Mouse (Mus musculus): ENCODE data around the gene Syt7. TPM values are rescaled to one million over a fixed set of nuclear protein-coding genes. Genes with fewer than 3 reads are reported as not detected.

Gene Syt7
- polyA plus RNA-seq, 1 experiment: 0.37 TPM

DNA sequence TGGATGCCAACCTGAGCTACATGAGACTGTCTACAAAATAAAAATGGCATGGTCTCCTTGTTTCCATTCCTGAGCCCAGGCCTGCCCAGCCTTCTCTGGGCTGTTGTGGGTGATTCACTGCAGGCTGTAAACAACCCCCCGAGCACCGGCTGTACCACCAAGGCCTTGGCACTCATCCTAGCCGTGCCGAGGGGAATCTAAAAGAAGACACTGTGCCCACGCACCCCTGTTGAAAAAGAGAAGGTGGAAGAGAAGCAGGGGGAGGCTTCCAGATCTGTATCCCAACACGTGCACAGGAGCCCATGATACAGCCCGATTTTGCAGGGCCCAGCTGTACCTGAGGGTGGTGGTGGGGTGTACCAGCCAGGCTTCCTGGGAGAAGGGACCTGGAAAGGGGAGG is 21.1 kb upstream of the Syt7 start:
- no peak overlapping the region for H3K27ac ChIP-seq (ENCODE audit: control insufficient read depth, insufficient read depth, low read depth, low read length, poor library complexity)
- no peak for TF ChIP-seq POLR2A (IDR thresholded peaks at IDR 0.05; ENCODE audit: borderline replicate concordance, control insufficient read depth, low read depth, low read length)
- no peak for TF ChIP-seq CTCF (IDR thresholded peaks at IDR 0.05; ENCODE audit: control insufficient read depth, insufficient read depth, low read length)
- WGBS: 68% methylated on average over 7 of the region's 7 CpGs
- H3K4me1 ChIP-seq (ENCODE audit: control insufficient read depth, insufficient read depth, low read length): no peaks in the 10 kb centered on the region
- no peak overlapping the region for H3K4me3 ChIP-seq (replicated peaks; ENCODE audit: control insufficient read depth, low read depth, low read length)

DNA sequence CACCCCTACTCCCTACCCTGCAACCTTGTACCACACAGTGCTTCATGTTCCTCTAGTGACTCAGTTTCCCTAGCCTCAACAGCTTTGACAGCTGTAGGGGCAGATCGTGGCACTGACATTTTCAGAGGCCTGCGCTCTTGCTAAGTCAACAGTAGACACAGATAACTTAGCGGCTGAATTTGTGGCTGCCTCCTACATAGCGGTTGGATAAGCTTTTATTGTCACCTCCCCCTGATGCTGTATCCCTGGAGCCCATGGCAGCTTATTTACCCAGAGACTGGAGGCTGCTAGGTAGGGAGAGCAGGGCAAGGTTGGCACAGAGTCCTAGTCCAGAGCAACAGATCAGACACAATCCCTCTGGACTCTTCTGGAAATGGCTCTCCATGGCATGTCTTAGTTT is 19.0 kb upstream of the Syt7 start:
- WGBS: 76% methylated on average over 4 of the region's 4 CpGs
- H3K4me3 ChIP-seq (replicated peaks; ENCODE audit: control insufficient read depth, low read depth, low read length): no peak overlapping the region
- no peaks in the 10 kb centered on the region for H3K4me1 ChIP-seq (ENCODE audit: control insufficient read depth, insufficient read depth, low read length)
- no peak overlapping the region for H3K27ac ChIP-seq (ENCODE audit: control insufficient read depth, insufficient read depth, low read depth, low read length, poor library complexity)
- TF ChIP-seq POLR2A (IDR thresholded peaks at IDR 0.05; ENCODE audit: borderline replicate concordance, control insufficient read depth, low read depth, low read length) (no peak), CTCF (IDR thresholded peaks at IDR 0.05; ENCODE audit: control insufficient read depth, insufficient read depth, low read length) (no peak)

DNA sequence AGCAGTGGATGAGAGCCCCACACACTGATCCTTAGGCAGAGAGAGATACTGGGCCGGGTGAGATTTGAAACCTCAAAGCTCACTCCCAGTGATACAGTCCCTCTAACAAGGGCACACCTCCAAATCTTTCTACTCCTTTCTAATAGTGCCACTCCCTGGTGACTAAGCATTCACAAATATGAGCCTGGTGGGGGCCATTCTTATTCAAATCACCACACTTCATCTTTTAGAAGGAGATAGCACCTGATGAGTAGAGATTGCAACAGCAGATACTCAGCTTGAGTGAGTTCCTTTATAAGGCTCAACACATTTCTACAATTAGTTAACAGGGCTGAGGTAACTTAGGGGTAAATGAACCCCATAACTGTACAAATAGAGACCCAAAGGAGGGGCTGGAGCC is 15.7 kb upstream of the Syt7 start:
- H3K27ac ChIP-seq (ENCODE audit: control insufficient read depth, insufficient read depth, low read depth, low read length, poor library complexity): no peak overlapping the region
- TF ChIP-seq POLR2A (IDR thresholded peaks at IDR 0.05; ENCODE audit: borderline replicate concordance, control insufficient read depth, low read depth, low read length): no peak
- no peaks in the 10 kb centered on the region; the same call in 1 of the 2 replicates for H3K4me1 ChIP-seq (ENCODE audit: control insufficient read depth, insufficient read depth, low read length)
- no peak overlapping the region for H3K4me3 ChIP-seq (replicated peaks; ENCODE audit: control insufficient read depth, low read depth, low read length)
- WGBS: 68% methylated on average over 1 of the region's 1 CpGs

DNA sequence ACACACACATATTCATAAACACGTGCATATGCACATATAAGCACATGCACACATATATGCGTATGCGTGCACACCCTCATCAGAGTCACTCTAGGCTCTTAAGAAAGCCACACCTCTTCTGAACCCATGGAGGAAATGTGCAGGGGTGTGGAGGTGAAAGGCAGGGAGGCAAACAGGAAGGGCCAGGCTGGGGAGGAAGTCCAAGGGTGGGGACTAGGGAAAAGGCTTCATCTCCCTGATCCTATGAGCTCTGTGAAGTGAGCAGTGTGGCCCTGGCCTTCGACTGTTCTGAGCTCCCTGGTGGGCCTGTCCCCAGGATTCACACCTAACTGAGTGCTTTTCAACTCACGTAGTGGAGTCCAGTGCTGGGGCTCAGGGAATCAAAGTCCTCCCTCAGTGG is 13.6 kb upstream of the Syt7 start:
- 47% methylated on average over 5 of the region's 5 CpGs for WGBS
- Histone ChIP-seq H3K27ac (ENCODE audit: control insufficient read depth, insufficient read depth, low read depth, low read length, poor library complexity) (no peak overlapping the region), H3K4me3 (replicated peaks; ENCODE audit: control insufficient read depth, low read depth, low read length) (no peak overlapping the region), H3K4me1 (ENCODE audit: control insufficient read depth, insufficient read depth, low read length) (no peaks in the 10 kb centered on the region; the same call in 1 of the 2 replicates)
- TF ChIP-seq POLR2A (IDR thresholded peaks at IDR 0.05; ENCODE audit: borderline replicate concordance, control insufficient read depth, low read depth, low read length): no peak
- TF ChIP-seq CTCF (IDR thresholded peaks at IDR 0.05; ENCODE audit: control insufficient read depth, insufficient read depth, low read length): no peak

DNA sequence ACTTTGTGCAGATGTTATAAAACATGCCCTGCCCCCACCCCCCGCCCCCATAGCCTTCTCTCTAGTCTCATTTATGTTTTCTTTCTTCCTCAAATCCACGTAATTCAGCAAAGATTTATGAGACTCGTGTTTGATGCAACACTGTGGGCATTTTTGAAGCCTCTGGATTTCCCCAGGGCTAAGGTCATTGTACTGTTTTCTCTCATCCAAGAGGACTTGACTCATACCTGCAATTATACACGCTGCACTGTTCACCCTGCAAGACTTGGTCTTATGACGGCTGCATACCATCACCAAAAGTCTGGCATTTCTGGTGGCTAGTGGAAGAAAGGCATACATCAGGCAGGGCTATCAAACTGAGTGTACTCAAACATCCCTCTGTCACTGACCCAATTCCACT is 8.9 kb upstream of the Syt7 start:
- H3K4me1 ChIP-seq (ENCODE audit: control insufficient read depth, insufficient read depth, low read length): no peaks in the 10 kb centered on the region; the same call in 1 of the 2 replicates
- H3K4me3 ChIP-seq (replicated peaks; ENCODE audit: control insufficient read depth, low read depth, low read length): no peak overlapping the region
- H3K27ac ChIP-seq (ENCODE audit: control insufficient read depth, insufficient read depth, low read depth, low read length, poor library complexity): no peak overlapping the region
- 55% methylated on average over 5 of the region's 5 CpGs for WGBS
- TF ChIP-seq CTCF (IDR thresholded peaks at IDR 0.05; ENCODE audit: control insufficient read depth, insufficient read depth, low read length) (no peak), POLR2A (IDR thresholded peaks at IDR 0.05; ENCODE audit: borderline replicate concordance, control insufficient read depth, low read depth, low read length) (no peak)

DNA sequence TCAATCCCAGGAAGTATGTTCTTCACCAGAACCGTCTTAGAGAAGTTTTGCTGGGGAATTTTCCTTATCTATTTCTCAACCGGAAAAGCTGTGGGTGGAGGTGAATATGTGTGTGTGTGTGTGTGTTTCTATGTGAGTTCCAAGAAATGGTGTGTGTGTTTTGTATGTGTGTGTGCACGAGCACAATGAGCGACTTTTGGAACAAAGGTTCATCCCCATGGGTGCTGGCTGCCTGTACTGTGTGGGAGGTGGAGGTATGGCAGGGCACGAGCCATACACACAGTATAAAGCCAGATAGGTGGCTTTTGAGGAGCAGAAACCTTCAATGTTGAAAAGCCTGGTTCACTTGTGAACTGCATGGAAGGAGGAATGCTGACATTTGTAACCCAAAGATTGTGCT is 1.2 kb upstream of the Syt7 start:
- TF ChIP-seq CTCF (IDR thresholded peaks at IDR 0.05; ENCODE audit: control insufficient read depth, insufficient read depth, low read length): no peak
- TF ChIP-seq POLR2A (IDR thresholded peaks at IDR 0.05; ENCODE audit: borderline replicate concordance, control insufficient read depth, low read depth, low read length): no peak
- no peak overlapping the region for H3K27ac ChIP-seq (ENCODE audit: control insufficient read depth, insufficient read depth, low read depth, low read length, poor library complexity)
- 54% methylated on average over 5 of the region's 5 CpGs for WGBS
- H3K4me3 ChIP-seq (replicated peaks; ENCODE audit: control insufficient read depth, low read depth, low read length): no peak overlapping the region
- no peaks in the 10 kb centered on the region; the same call in 1 of the 2 replicates for H3K4me1 ChIP-seq (ENCODE audit: control insufficient read depth, insufficient read depth, low read length)

DNA sequence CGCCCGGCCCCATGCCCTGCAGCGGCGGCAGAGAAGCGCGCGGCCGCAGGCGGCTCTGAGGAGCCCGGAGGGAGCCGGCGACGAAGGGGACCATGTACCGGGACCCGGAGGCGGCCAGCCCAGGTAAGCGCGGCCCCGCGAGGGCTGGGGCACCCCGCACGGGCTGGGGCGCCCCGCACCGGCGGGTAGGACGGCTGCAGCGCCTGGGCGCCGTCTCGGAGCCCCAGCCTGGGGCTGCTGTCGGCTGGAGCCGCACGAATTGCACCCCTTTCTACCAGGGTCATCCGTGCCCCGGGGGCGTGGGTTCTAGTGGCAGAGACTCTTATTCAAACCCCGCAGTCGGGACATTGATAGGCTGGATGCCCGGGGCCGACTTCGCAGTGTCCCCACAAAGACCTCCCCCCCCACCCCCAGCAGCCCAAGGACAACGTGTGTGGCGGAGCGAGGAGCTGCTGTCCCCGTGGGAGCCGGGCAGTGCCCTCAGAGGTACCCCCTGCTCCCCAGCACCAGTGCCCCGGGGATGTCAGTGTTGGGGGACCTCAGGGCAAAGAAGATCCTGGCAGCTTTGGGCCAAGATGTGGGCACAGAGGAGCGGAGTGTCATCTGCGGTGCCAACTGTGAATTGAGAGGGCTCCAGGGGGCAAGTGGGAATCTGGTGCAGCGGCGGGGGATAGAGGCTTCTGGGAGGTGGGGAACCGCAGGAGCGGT is 655 bp downstream of the Syt7 start:
- TF ChIP-seq POLR2A (IDR thresholded peaks at IDR 0.05; ENCODE audit: borderline replicate concordance, control insufficient read depth, low read depth, low read length): no peak
- TF ChIP-seq CTCF (IDR thresholded peaks at IDR 0.05; ENCODE audit: control insufficient read depth, insufficient read depth, low read length): no peak
- 2% methylated on average over 53 of the region's 54 CpGs for WGBS
- Histone ChIP-seq H3K4me1 (ENCODE audit: control insufficient read depth, insufficient read depth, low read length) (no peaks in the 10 kb centered on the region; the same call in 1 of the 2 replicates), H3K4me3 (replicated peaks; ENCODE audit: control insufficient read depth, low read depth, low read length) (no peak overlapping the region), H3K27ac (ENCODE audit: control insufficient read depth, insufficient read depth, low read depth, low read length, poor library complexity) (no peak overlapping the region)

DNA sequence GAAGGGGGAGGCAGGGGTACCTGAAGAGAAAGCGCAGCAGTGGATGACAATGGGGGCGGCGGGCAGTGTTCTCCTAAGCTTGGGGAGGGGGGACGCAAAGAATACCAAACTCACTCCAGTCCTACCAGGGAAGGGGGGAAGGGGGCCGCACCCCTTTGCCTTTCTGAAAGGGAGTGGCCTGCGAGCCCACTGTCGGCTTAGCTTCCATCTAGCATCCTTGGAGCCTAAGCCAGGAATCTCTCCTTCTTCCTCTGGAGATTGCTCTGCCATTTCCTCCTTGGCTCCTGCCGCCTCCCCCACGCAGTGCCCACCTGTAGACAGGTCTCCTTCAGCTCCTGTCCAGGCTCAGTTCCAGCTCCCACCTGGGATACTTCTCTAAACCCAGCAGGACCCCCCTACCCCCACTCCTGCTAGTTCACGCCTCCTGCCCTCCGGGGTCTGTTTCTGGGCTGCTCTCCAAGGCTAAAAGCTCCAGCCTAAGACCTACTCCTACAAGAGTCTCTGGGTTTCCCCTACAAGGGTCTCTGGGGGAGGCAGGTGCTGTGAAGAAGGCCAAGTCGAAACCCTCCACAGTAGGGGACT is 1.3 kb downstream of the Syt7 start:
- Histone ChIP-seq H3K27ac (ENCODE audit: control insufficient read depth, insufficient read depth, low read depth, low read length, poor library complexity) (no peak overlapping the region), H3K4me1 (ENCODE audit: control insufficient read depth, insufficient read depth, low read length) (no peaks in the 10 kb centered on the region; the same call in 1 of the 2 replicates), H3K4me3 (replicated peaks; ENCODE audit: control insufficient read depth, low read depth, low read length) (no peak overlapping the region)
- TF ChIP-seq CTCF (IDR thresholded peaks at IDR 0.05; ENCODE audit: control insufficient read depth, insufficient read depth, low read length) (no peak), POLR2A (IDR thresholded peaks at IDR 0.05; ENCODE audit: borderline replicate concordance, control insufficient read depth, low read depth, low read length) (no peak)
- WGBS: 36% methylated on average over 12 of the region's 12 CpGs

Measured in bone marrow, adult 2 months (tissue).